ENCODE assay signal across 13 mouse cellular contexts in the genomic region with DNA sequence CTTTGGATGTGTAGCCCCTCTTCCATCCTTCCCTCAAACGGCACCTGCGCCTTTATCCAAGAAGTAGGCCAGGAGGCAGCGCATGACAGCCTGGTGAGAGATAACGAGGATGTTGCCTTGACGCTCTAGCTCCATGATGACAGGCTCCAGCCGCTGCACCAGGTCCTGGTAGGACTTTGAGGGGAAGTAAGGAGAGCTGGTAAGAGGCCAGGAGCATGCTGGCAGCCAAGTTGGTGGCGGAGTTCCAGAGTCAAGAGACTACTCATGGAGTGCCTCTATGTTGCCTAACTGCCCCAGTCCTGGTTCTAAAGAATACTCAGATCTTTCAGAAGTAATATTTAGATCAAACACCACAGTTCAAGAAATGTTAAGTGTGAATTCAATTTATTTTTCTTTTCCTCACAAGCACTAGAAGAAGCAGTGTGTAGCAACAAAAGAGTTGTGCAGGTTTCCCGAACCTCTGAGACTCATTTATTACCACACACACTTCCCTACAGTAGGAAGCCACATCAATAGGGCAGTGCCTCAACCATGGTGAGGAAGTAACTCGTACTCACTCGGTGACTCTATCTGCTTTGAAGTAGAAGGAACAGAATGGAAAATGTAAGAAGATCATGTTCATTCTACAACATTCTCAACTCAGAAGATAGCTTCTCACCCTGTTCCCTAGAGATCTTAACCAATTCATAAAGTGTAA. TPM values are rescaled to one million over a fixed set of nuclear protein-coding genes. Genes with fewer than 3 reads are reported as not detected.
DNase-seq lines count a peak whose midpoint lies in the region; ATAC-seq and TF ChIP-seq lines count a peak whose summit lies in the region.
"Had no signal": no experiment of that assay in that cellular context is flagged by ENCODE, and none has a peak within 500 bp of the region (broad histone marks: within the 10 kb centered on the region; RNA-seq: fewer than 3 reads in every experiment).

No protein-coding gene starts in this region.

- ATAC-seq in lung, postnatal 0 days: peak; percentile 85
- no peak for ATAC-seq in hindbrain, embryonic 16.5 days
- ATAC-seq: Patski had no signal

- no peaks in the 10 kb centered on the region for H3K79me2 ChIP-seq in heart, adult 2 months (replicated peaks; ENCODE audit: control insufficient read depth, insufficient read depth, low read length)

- no peak for TF ChIP-seq CTCF in thymus, adult 2 months (IDR thresholded peaks at IDR 0.05; ENCODE audit: borderline replicate concordance, control insufficient read depth, extremely low read depth, insufficient read depth, low read length, poor library complexity)
- TF ChIP-seq CTCF in heart, adult 2 months (IDR thresholded peaks at IDR 0.05): no peak
- no peak for TF ChIP-seq CTCF in lung, postnatal 0 days (IDR thresholded peaks at IDR 0.05)

- no peaks in the 10 kb centered on the region for H3K9me3 ChIP-seq in lung, postnatal 0 days (ENCODE audit: low read length)
- no peaks in the 10 kb centered on the region for H3K9me3 ChIP-seq in hindbrain, embryonic 16.5 days (ENCODE audit: control insufficient read depth, low read length)
- H3K9me3 ChIP-seq: lung, embryonic 15.5 days had no signal

- H3K9ac ChIP-seq in heart, adult 2 months (ENCODE audit: low read depth, low read length): no peak overlapping the region
- H3K9ac ChIP-seq in lung, postnatal 0 days (replicated peaks; ENCODE audit: low read depth): no peak overlapping the region
- no peak overlapping the region for H3K9ac ChIP-seq in hindbrain, embryonic 16.5 days (ENCODE audit: low read depth, low read length)
- H3K9ac ChIP-seq: lung, embryonic 15.5 days had no signal

- H3K4me1 ChIP-seq in thymus, adult 2 months (replicated peaks; ENCODE audit: control insufficient read depth, insufficient read depth, low read length): peaks cover 14% of the 10 kb centered on the region
- H3K4me1 ChIP-seq in heart, adult 2 months (ENCODE audit: control insufficient read depth, insufficient read depth, low read length): peaks cover 1% of the 10 kb centered on the region; the same call in 1 of the 2 replicates
- H3K4me1 ChIP-seq in lung, postnatal 0 days (ENCODE audit: insufficient read depth, low read depth, low read length): no peaks in the 10 kb centered on the region
- H3K4me1 ChIP-seq in hindbrain, embryonic 16.5 days (ENCODE audit: control insufficient read depth, insufficient read depth, low read depth, low read length): no peaks in the 10 kb centered on the region
- H3K4me1 ChIP-seq: lung, embryonic 15.5 days had no signal

- peak; percentile 17 for DNase-seq in thymus, adult 2 months
- no peak for DNase-seq in thymus, postnatal 36 days
- DNase-seq in heart, adult 2 months: peak; percentile 75 to 83
- peak; percentile 79 for DNase-seq in lung, postnatal 0 days (ENCODE audit: low spot score)
- DNase-seq in testis, postnatal 10 days (ENCODE audit: low spot score): no peak
- no peak for DNase-seq in ovary, postnatal 10 days (ENCODE audit: low spot score)
- DNase-seq: gastrocnemius, postnatal 36 days had no signal

- no peak for TF ChIP-seq POLR2A in thymus, adult 2 months (IDR thresholded peaks at IDR 0.05; ENCODE audit: control insufficient read depth, extremely low read depth, insufficient read depth, low read length, poor library complexity)
- TF ChIP-seq POLR2A in heart, adult 2 months (IDR thresholded peaks at IDR 0.05; ENCODE audit: insufficient read depth, low read depth, low read length): no peak

- no peaks in the 10 kb centered on the region for H3K27me3 ChIP-seq in thymus, adult 2 months (ENCODE audit: control insufficient read depth, insufficient read depth, low read length)
- H3K27me3 ChIP-seq in heart, adult 2 months (ENCODE audit: control insufficient read depth, insufficient read depth, low read length): no peaks in the 10 kb centered on the region
- no peaks in the 10 kb centered on the region for H3K27me3 ChIP-seq in lung, postnatal 0 days (replicated peaks; ENCODE audit: insufficient read depth, low read length)
- no peaks in the 10 kb centered on the region for H3K27me3 ChIP-seq in hindbrain, embryonic 16.5 days (replicated peaks; ENCODE audit: control insufficient read depth, insufficient read depth, low read length)
- H3K27me3 ChIP-seq: lung, embryonic 15.5 days; Patski had no signal

- H3K4me3 ChIP-seq in thymus, adult 2 months (ENCODE audit: control insufficient read depth, insufficient read depth, low read length): no peak overlapping the region
- no peak overlapping the region for H3K4me3 ChIP-seq in heart, adult 2 months
- no peak overlapping the region for H3K4me3 ChIP-seq in lung, postnatal 0 days (ENCODE audit: low read depth, low read length)
- H3K4me3 ChIP-seq in hindbrain, embryonic 16.5 days (ENCODE audit: low read length): no peak overlapping the region
- H3K4me3 ChIP-seq: lung, embryonic 15.5 days had no signal

- intact Hi-C loops in heart, adult 2 months (cut with DNase I): no loop called here

- H3K27ac ChIP-seq in thymus, adult 2 months (ENCODE audit: control insufficient read depth, insufficient read depth, low read length): no peak overlapping the region
- H3K27ac ChIP-seq in heart, adult 2 months: peak overlapping the region; percentile 26
- H3K27ac ChIP-seq in lung, postnatal 0 days (ENCODE audit: low read length): peak overlapping the region; percentile 51; the same call in 1 of the 2 replicates
- no peak overlapping the region for H3K27ac ChIP-seq in hindbrain, embryonic 16.5 days (ENCODE audit: low read depth, low read length)
- H3K27ac ChIP-seq: lung, embryonic 15.5 days had no signal

- H3K36me3 ChIP-seq in thymus, adult 2 months (ENCODE audit: control insufficient read depth, insufficient read depth, low read length): peaks cover 8% of the 10 kb centered on the region; the same call in 1 of the 2 replicates
- H3K36me3 ChIP-seq in heart, adult 2 months (ENCODE audit: control insufficient read depth, insufficient read depth, low read length): peaks cover 44% of the 10 kb centered on the region
- peaks cover 29% of the 10 kb centered on the region for H3K36me3 ChIP-seq in lung, postnatal 0 days (ENCODE audit: insufficient read depth, low read length)
- peaks cover 32% of the 10 kb centered on the region for H3K36me3 ChIP-seq in hindbrain, embryonic 16.5 days (ENCODE audit: control insufficient read depth, insufficient read depth, low read length)

- 67% methylated on average over 10 of the region's 10 CpGs for WGBS in thymus, adult 2 months
- 59% methylated on average over 10 of the region's 10 CpGs for WGBS in heart, adult 2 months
- WGBS in lung, postnatal 0 days: 72% methylated on average over 10 of the region's 10 CpGs
- WGBS in hindbrain, embryonic 16.5 days: 93% methylated on average over 10 of the region's 10 CpGs

- peak; percentile 89 for TF ChIP-seq EP300 in heart, adult 2 months (IDR thresholded peaks at IDR 0.05; ENCODE audit: insufficient read depth, low read depth, low read length)
- peak; percentile 20; the same call in 1 of the 2 replicates for TF ChIP-seq EP300 in lung, postnatal 0 days (IDR thresholded peaks at IDR 0.05)

- no peak overlapping the region for H3K4me2 ChIP-seq in lung, postnatal 0 days (replicated peaks; ENCODE audit: low read depth, low read length)
- H3K4me2 ChIP-seq in hindbrain, embryonic 16.5 days (ENCODE audit: low read length): no peak overlapping the region
- H3K4me2 ChIP-seq: lung, embryonic 15.5 days had no signal

RNA-seq across cellular contexts. Expression of a gene that starts 15.5 kb away (rescaled TPM):
- polyA plus RNA-seq in thymus, adult 2 months (2012; rRNA removed): 0.09 TPM in 1 of 2 replicates, not detected in the other
- total RNA-seq in heart, adult 2 months (2021): under 1 TPM; 0.14 to 0.16 TPM
- 0.14 and 0.32 TPM in 2 replicates for polyA plus RNA-seq in heart, adult 2 months (2012; rRNA removed)
- polyA plus RNA-seq in lung, postnatal 0 days (2015; fragmentation: Nextera tagmentation; extraction: Ambion mirVana): not detected in 2 replicates
- 0.20 TPM in 1 of 2 replicates, not detected in the other for polyA plus RNA-seq in hindbrain, embryonic 16.5 days (2015; fragmentation: Nextera tagmentation; extraction: Ambion mirVana)
- total RNA-seq: gastrocnemius, postnatal 36 days; neutrophil, adult 5-6 weeks had no signal
- polyA plus RNA-seq: large intestine, adult 2 months; lung, embryonic 15.5 days had no signal

RNA-seq across cellular contexts. Expression of a gene that starts 17.0 kb away (rescaled TPM):
- polyA plus RNA-seq in thymus, adult 2 months (2012; rRNA removed): 3.9 and 4.7 TPM in 2 replicates
- total RNA-seq in heart, adult 2 months (2021): 1 to 10 TPM; 3.7 to 4.9 TPM
- polyA plus RNA-seq in heart, adult 2 months (2012; rRNA removed): 1.2 and 2.2 TPM in 2 replicates
- 15.0 and 17.1 TPM in 2 replicates for polyA plus RNA-seq in lung, postnatal 0 days (2015; fragmentation: Nextera tagmentation; extraction: Ambion mirVana)
- 12.4 and 15.2 TPM in 2 replicates for polyA plus RNA-seq in hindbrain, embryonic 16.5 days (2015; fragmentation: Nextera tagmentation; extraction: Ambion mirVana)

RNA-seq across cellular contexts. Expression of a gene that starts 29.0 kb away (rescaled TPM):
- polyA plus RNA-seq in thymus, adult 2 months (2012; rRNA removed): 9.2 and 9.5 TPM in 2 replicates
- 10 to 100 TPM; 82.5 to 96.6 TPM for total RNA-seq in heart, adult 2 months (2021)
- polyA plus RNA-seq in heart, adult 2 months (2012; rRNA removed): 31.9 and 58.5 TPM in 2 replicates
- polyA plus RNA-seq in lung, postnatal 0 days (2015; fragmentation: Nextera tagmentation; extraction: Ambion mirVana): 12.8 and 13.5 TPM in 2 replicates
- polyA plus RNA-seq in hindbrain, embryonic 16.5 days (2015; fragmentation: Nextera tagmentation; extraction: Ambion mirVana): 17.6 and 21.0 TPM in 2 replicates

RNA-seq across cellular contexts. Expression of a gene that starts 31.7 kb away (rescaled TPM):
- 0.54 and 1.1 TPM in 2 replicates for polyA plus RNA-seq in thymus, adult 2 months (2012; rRNA removed)
- total RNA-seq in heart, adult 2 months (2021): under 1 TPM; 0.43 to 0.47 TPM
- 0.41 and 0.82 TPM in 2 replicates for polyA plus RNA-seq in heart, adult 2 months (2012; rRNA removed)
- 53.1 and 60.9 TPM in 2 replicates for polyA plus RNA-seq in lung, postnatal 0 days (2015; fragmentation: Nextera tagmentation; extraction: Ambion mirVana)
- polyA plus RNA-seq in hindbrain, embryonic 16.5 days (2015; fragmentation: Nextera tagmentation; extraction: Ambion mirVana): 0.41 and 1.0 TPM in 2 replicates

RNA-seq across cellular contexts. Expression of a gene that starts 38.7 kb away (rescaled TPM):
- 0.19 and 0.77 TPM in 2 replicates for polyA plus RNA-seq in thymus, adult 2 months (2012; rRNA removed)
- not detected for total RNA-seq in heart, adult 2 months (2021)
- polyA plus RNA-seq in heart, adult 2 months (2012; rRNA removed): not detected in 2 replicates
- polyA plus RNA-seq in lung, postnatal 0 days (2015; fragmentation: Nextera tagmentation; extraction: Ambion mirVana): 0.06 and 0.08 TPM in 2 replicates
- 0.05 TPM in 1 of 2 replicates, not detected in the other for polyA plus RNA-seq in hindbrain, embryonic 16.5 days (2015; fragmentation: Nextera tagmentation; extraction: Ambion mirVana)
- total RNA-seq: gastrocnemius, postnatal 36 days; neutrophil, adult 5-6 weeks had no signal
- polyA plus RNA-seq: lung, embryonic 15.5 days; testis, adult 2 months had no signal

Comparison
In these comparisons a context has a peak if more than half of its experiments do, and no peak if none do; other contexts are left out.
1. DNase-seq: peak in thymus, adult 2 months (single experiment), heart, adult 2 months (2 of 2) and lung, postnatal 0 days (single experiment); none in thymus, postnatal 36 days (0 of 2), testis, postnatal 10 days (single experiment) and ovary, postnatal 10 days (single experiment).
2. H3K27ac ChIP-seq: peak in heart, adult 2 months (single experiment) and lung, postnatal 0 days (single experiment); none in thymus, adult 2 months (single experiment) and hindbrain, embryonic 16.5 days (single experiment).